Mouse (Mus musculus): ENCODE data around the gene Setd4. TPM values are rescaled to one million over a fixed set of nuclear protein-coding genes. Genes with fewer than 3 reads are reported as not detected.

Gene Setd4
- polyA plus RNA-seq, 1 experiment: 39.7 TPM

DNA sequence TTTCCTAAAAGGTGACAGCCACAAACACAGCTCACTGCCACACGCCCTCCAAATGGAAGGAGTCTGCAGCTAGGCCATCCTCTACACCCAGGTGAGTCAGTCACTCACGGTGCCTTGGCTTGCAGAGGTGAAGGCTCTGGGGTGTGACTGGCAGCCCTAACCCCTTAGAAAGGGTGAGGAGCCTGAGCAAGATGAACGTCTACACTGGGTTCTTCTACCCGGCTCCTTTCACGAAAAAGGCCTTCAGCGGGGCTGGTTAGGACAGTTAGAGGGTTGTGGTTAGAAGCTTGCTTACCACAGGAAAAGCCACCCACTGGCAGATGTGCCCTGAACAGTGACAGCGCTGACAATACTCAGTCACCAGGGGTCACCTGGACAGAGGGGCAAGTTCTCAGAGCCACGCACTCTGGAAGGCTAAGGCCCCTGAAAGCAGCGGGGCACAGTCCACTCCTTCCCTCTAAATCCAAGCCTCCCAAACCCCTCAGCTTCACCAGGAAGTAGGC lies 18.1 kb downstream of the Setd4 start:
- 12% methylated on average over 9 of the region's 9 CpGs for WGBS
- H3K27me3 ChIP-seq (ENCODE audit: control insufficient read depth, insufficient read depth, low read length): no peaks in the 10 kb centered on the region
- H3K4me1 ChIP-seq (replicated peaks; ENCODE audit: control insufficient read depth, insufficient read depth, low read length): peaks cover 25% of the 10 kb centered on the region
- H3K27ac ChIP-seq (ENCODE audit: control insufficient read depth, insufficient read depth, low read length): peak overlapping the region; percentile 88
- no peaks in the 10 kb centered on the region for H3K36me3 ChIP-seq (ENCODE audit: control insufficient read depth, insufficient read depth, low read length)
- DNase-seq: peak; percentile 43
- TF ChIP-seq POLR2A (IDR thresholded peaks at IDR 0.05; ENCODE audit: control insufficient read depth, extremely low read depth, insufficient read depth, low read length, poor library complexity): peak; percentile 14; the same call in 1 of the 2 replicates
- no peak for TF ChIP-seq CTCF (IDR thresholded peaks at IDR 0.05; ENCODE audit: borderline replicate concordance, control insufficient read depth, extremely low read depth, insufficient read depth, low read length, poor library complexity)
- H3K4me3 ChIP-seq (ENCODE audit: control insufficient read depth, insufficient read depth, low read length): peak overlapping the region; percentile 59

DNA sequence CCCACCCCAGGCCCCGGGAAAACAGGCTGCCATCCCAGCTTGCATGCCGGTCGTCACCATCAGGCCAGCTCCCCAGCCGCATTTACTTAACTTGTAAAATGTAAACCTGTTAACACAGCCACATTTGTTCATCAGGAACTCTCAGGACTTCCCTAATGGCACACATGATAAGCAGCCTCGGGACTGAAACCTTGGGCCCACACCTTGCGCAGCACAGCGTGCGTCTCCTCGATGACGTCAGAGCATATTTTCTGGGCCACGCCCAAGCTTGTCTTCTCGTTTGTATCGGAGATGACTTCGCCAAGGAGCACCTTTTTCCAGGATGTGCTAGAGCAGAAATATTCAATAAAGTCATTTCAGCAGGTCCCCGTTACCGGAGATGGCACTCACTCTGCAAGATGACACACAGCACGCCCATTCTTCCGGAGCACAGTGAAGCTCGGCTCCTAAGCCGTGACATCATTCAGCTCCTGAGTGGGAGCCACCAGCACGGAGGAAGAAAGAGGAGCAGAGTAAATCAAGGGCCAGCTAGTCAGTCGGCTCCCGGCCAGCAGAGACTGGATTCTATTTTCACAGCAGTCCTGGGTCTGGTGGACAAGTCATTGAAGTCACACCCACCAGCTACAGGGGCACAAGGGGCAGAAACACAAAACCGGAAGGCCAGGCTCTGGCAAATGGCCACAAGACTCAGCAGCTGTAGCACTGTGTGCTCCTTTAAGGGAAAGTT lies 18.7 kb downstream of the Setd4 start:
- DNase-seq: no peak
- 54% methylated on average over 24 of the region's 24 CpGs for WGBS
- Histone ChIP-seq H3K27me3 (ENCODE audit: control insufficient read depth, insufficient read depth, low read length) (no peaks in the 10 kb centered on the region), H3K4me3 (ENCODE audit: control insufficient read depth, insufficient read depth, low read length) (peak overlapping the region; percentile 59), H3K4me1 (replicated peaks; ENCODE audit: control insufficient read depth, insufficient read depth, low read length) (peaks cover 25% of the 10 kb centered on the region), H3K36me3 (ENCODE audit: control insufficient read depth, insufficient read depth, low read length) (no peaks in the 10 kb centered on the region), H3K27ac (ENCODE audit: control insufficient read depth, insufficient read depth, low read length) (peak overlapping the region; percentile 88)
- TF ChIP-seq CTCF (IDR thresholded peaks at IDR 0.05; ENCODE audit: borderline replicate concordance, control insufficient read depth, extremely low read depth, insufficient read depth, low read length, poor library complexity) (no peak), POLR2A (IDR thresholded peaks at IDR 0.05; ENCODE audit: control insufficient read depth, extremely low read depth, insufficient read depth, low read length, poor library complexity) (no peak)

DNA sequence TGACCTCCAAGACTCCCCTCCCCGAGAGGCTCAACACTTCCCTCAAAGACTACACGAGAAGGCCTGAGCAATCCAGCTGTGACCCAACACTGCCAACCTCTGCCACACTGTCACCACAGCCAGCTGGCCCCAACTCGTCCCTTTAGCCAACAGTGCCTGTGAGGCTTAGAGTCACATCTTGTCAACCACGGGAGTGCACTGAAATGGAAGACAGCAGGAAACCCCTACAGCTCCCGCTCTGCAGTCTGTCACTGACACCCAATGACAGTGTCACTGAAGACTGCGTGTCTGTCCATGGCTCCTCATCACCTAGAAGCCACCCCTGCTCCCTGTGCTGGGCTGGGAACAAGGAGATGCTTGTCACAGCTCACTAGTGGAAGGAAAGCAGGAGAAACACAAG lies 22.7 kb downstream of the Setd4 start:
- WGBS: 64% methylated on average over 6 of the region's 6 CpGs
- Histone ChIP-seq H3K4me3 (ENCODE audit: control insufficient read depth, insufficient read depth, low read length) (no peak overlapping the region), H3K36me3 (ENCODE audit: control insufficient read depth, insufficient read depth, low read length) (no peaks in the 10 kb centered on the region), H3K27ac (ENCODE audit: control insufficient read depth, insufficient read depth, low read length) (no peak overlapping the region), H3K27me3 (ENCODE audit: control insufficient read depth, insufficient read depth, low read length) (no peaks in the 10 kb centered on the region), H3K4me1 (replicated peaks; ENCODE audit: control insufficient read depth, insufficient read depth, low read length) (peaks cover 21% of the 10 kb centered on the region)
- DNase-seq: no peak
- TF ChIP-seq POLR2A (IDR thresholded peaks at IDR 0.05; ENCODE audit: control insufficient read depth, extremely low read depth, insufficient read depth, low read length, poor library complexity) (no peak), CTCF (IDR thresholded peaks at IDR 0.05; ENCODE audit: borderline replicate concordance, control insufficient read depth, extremely low read depth, insufficient read depth, low read length, poor library complexity) (no peak)

DNA sequence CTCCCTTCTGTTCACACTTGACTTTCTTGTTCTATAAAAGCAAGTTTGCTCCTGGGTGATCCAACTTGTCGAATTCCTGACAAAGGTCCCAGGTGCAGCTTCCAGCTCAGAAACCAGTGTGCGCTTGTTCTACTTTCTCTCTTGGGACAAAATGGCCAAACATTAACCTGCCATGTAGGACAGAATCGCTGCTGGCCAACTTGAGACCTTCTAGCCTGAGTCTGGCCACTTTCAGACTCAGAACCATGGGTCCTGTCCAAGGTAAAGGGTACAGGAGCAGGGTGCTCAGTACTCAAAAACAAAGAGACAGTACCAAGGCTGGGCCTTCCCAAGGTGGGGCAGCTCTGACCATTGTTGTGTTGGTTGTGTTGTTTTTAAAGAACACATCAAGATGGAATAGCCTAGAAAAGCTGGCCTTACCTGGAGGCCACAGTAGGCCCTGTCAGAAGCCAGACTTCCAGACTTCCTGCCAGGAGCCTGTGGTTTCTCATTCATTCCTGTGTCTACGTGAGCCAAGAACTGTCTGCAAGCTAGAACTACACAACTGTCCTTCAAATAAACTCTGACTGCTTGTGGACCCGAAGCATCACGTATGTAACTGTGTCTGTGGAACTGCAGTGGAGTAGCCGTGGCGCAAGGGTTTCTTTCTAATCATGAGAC lies 25.4 kb downstream of the Setd4 start:
- no peak for DNase-seq
- Histone ChIP-seq H3K27ac (ENCODE audit: control insufficient read depth, insufficient read depth, low read length) (no peak overlapping the region), H3K4me3 (ENCODE audit: control insufficient read depth, insufficient read depth, low read length) (no peak overlapping the region), H3K4me1 (replicated peaks; ENCODE audit: control insufficient read depth, insufficient read depth, low read length) (peaks cover 27% of the 10 kb centered on the region), H3K36me3 (ENCODE audit: control insufficient read depth, insufficient read depth, low read length) (no peaks in the 10 kb centered on the region), H3K27me3 (ENCODE audit: control insufficient read depth, insufficient read depth, low read length) (no peaks in the 10 kb centered on the region)
- TF ChIP-seq POLR2A (IDR thresholded peaks at IDR 0.05; ENCODE audit: control insufficient read depth, extremely low read depth, insufficient read depth, low read length, poor library complexity): no peak
- no peak for TF ChIP-seq CTCF (IDR thresholded peaks at IDR 0.05; ENCODE audit: borderline replicate concordance, control insufficient read depth, extremely low read depth, insufficient read depth, low read length, poor library complexity)
- 92% methylated on average over 8 of the region's 8 CpGs for WGBS

DNA sequence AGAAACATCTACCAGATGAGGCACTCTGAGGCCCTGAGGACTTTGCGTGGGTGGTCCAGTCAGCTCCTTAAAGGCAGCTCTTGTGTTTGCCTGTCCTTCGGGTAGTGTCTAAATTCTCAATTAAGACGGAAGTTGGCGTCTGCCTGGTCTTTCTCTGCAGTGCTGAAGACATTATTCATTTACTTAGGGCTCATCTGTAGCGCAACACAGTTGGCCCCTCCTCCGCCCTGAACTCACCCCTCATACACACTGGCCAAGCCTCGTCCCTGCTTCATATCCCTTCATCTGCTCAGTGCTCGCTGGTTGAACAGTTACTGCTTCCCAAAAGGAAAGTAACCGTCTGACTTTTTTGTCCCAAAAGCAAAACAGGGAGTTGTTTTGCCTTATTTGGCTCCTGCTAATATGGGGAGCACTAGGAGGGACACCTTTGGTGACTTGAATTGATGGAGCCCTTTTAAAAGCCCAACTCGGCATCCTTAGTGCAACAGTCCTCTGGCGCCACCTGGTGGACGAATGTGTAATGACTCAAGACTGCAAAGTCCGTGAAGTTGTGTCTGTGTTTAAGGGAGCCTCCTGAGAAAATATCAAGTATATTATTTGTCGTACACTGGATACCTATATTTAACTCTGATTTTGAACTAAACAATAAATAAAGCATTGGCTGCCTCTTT lies 27.3 kb downstream of the Setd4 start:
- no peaks in the 10 kb centered on the region for H3K27me3 ChIP-seq (ENCODE audit: control insufficient read depth, insufficient read depth, low read length)
- no peak for TF ChIP-seq POLR2A (IDR thresholded peaks at IDR 0.05; ENCODE audit: control insufficient read depth, extremely low read depth, insufficient read depth, low read length, poor library complexity)
- no peak for TF ChIP-seq CTCF (IDR thresholded peaks at IDR 0.05; ENCODE audit: borderline replicate concordance, control insufficient read depth, extremely low read depth, insufficient read depth, low read length, poor library complexity)
- DNase-seq: peak; percentile 85
- no peaks in the 10 kb centered on the region for H3K36me3 ChIP-seq (ENCODE audit: control insufficient read depth, insufficient read depth, low read length)
- 52% methylated on average over 14 of the region's 14 CpGs for WGBS
- no peak overlapping the region for H3K4me3 ChIP-seq (ENCODE audit: control insufficient read depth, insufficient read depth, low read length)
- H3K4me1 ChIP-seq (replicated peaks; ENCODE audit: control insufficient read depth, insufficient read depth, low read length): peaks cover 39% of the 10 kb centered on the region
- H3K27ac ChIP-seq (ENCODE audit: control insufficient read depth, insufficient read depth, low read length): no peak overlapping the region

DNA sequence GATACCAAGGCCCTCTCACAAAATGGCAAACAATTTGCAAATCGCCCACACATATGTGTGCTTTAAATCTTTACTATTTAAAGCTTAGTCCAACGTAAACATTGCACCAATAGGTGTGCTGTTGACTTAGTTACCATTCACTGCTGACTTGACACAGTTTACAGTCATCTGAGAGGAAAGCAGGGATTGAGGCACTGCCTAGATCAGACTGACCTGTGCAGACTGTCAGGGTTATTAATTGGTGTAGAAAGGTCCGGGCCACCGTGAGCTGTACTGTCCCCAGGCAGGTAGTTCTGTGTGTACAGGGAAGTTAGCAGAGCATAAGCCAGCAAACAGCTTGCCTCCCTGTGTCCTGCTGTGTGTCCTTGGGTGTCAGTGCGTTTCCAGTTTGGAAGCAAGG lies 28.3 kb downstream of the Setd4 start:
- DNase-seq: no peak

More for the DNA sequence above, 28.3 kb downstream of the Setd4 start:
- Histone ChIP-seq H3K4me3 (ENCODE audit: control insufficient read depth, insufficient read depth, low read length) (no peak overlapping the region), H3K36me3 (ENCODE audit: control insufficient read depth, insufficient read depth, low read length) (no peaks in the 10 kb centered on the region), H3K27ac (ENCODE audit: control insufficient read depth, insufficient read depth, low read length) (no peak overlapping the region), H3K27me3 (ENCODE audit: control insufficient read depth, insufficient read depth, low read length) (no peaks in the 10 kb centered on the region), H3K4me1 (replicated peaks; ENCODE audit: control insufficient read depth, insufficient read depth, low read length) (peaks cover 40% of the 10 kb centered on the region)
- WGBS: 96% methylated on average over 5 of the region's 5 CpGs
- TF ChIP-seq CTCF (IDR thresholded peaks at IDR 0.05; ENCODE audit: borderline replicate concordance, control insufficient read depth, extremely low read depth, insufficient read depth, low read length, poor library complexity) (no peak), POLR2A (IDR thresholded peaks at IDR 0.05; ENCODE audit: control insufficient read depth, extremely low read depth, insufficient read depth, low read length, poor library complexity) (no peak)
